Mouse (Mus musculus) kidney, postnatal 25 days (tissue): ENCODE measurements around the gene Gm45713.
A peak's percentile ranks its signal among the peaks of the same experiment; 100 is the strongest.

Experiments
- DNase-seq, 2 experiments: peaks; one replicate each; pipeline ENCODE4 v3.0.0; 2021; ENCODE audit warnings: mixed read lengths in 2 of 2

The Gm45713 gene

DNA sequence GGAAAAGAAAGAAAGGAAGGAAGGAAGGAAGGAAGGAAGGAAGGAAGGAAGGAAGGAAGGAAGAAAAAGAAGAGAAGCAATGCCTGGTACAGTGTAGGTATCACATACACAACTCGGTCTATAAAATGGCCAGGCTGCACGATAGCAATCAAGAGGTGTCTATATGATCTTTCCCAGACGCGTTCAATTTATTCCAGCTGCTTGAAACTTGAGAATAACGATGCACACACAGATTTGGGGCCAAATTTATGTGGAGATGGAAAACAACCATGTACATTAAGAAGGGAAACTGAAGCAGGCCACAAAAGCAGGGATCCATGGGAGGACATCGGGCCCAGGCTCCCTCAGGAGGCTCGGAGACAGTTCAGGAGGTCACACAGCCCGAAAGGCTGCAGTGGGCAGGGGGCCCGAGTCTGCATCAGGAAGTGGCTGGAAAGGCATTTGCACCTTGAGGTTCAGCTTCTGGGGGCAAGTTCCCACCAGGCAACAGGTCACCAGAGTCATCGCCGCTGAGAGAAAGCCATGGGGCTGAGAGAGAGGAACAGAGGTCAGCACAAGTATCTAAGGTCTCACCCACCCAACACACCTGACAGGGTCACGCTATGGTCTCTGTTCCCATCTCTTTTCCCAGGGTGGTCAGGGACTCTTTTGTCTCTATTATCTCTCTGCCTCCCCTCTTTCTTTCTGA, 43.1 kb downstream of the Gm45713 start:
- no peak for DNase-seq

DNA sequence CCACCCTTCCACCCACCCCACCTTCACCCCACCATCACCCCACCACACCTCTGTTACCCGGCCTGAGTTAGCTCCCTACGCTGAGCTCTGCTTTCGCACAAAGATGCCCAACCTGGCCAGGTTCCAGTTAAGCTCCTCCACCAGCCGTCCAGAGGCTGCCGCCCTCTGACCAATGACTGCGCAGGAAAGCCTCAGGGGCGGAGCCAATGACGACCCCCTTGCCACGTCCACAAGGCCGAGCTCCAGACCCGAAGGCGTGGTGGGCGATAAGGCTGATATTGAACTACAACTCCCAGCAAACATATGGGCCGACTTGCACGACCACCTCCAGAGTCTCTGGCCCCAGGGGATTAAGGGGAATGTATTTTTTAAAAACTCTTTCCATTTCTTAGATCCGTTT, 44.0 kb downstream of the Gm45713 start, which contains the start of gene Rcn3:
Gene Rcn3 (minus strand): TSS at position 174 of the 400 bp plus-strand sequence.
- peak; percentile 83 to 89 for DNase-seq

DNA sequence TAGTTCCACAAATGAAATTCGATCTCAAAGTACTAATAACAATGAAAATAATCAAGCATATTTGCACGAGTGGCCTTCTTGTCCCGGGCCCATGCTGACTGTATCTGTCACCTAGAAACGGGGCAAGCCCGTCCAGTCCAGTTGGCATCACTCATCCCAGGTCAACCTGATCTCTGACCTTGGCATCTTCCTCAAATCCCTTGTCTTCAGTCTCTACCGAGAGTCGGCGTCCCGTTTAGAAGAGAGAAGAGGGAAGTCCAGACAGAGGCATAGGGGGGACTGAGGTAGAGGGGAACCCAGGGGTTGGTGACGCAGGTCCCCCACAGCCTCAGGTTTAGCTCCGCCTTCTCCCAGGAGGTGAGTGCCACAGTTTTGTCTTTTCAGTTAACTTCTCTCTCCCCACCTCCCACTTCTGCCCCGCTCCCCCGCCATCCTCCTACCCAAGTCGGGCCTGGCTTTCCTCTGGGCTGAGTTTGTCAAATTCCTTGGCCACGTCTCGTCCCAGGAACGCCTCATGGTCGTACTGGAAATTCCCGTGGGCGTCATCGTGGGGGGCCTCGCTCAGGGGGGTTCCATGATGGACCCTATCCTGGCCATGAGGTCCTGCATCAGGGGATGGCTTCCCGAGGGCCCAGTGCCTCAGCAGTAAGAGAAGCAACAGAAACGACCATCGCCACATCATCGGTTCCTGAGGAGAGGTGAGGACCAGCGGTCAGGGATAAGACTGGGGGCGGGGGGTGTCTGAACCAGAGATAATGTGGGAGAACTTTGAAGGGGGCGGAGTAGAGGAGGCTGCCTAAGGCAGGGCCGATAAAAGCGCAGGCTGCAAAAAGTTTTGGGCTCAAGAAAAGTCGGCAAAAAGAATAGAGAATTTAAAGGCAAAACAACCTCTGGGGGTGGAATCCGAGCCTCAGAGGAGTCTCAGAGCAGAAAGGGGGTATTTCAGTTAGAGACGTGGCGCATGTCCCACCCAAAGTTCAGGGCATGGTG, 44.7 kb downstream of the Gm45713 start:
- no peak for DNase-seq

DNA sequence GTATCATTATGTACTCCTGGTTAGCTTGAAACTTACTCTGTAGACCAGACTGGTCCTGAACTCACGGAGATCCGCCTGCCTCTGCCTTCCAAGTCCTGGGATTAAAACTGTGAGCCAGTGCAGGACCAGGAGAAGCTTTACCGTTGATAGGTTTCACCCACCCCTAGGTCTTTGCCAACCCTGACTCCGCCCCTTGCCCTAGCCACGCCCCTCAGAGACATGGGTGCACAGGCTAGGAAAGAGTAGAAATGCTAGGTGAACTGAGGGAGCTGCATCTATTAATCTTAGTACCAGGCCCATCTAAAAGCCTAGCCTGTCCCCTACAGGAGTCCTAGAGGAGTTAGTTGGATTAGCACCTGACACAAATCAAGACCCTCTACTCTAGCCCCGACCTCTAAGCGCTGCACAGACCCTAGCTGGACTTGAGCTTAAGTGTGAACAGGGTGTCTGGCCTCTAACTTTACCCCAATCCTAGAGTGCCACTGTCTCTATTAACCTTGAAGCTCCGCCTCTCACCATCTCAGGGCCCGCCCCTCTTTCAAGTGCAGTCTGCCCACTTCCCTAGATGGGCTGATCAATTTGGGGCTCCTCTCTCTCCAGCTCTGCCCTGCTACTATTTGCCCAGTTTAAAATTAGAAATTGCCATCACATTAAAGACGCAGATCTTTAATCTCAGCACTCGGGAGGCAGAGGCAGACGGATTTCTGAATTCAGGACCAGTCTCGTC, 45.6 kb downstream of the Gm45713 start:
- DNase-seq, result no peak

DNA sequence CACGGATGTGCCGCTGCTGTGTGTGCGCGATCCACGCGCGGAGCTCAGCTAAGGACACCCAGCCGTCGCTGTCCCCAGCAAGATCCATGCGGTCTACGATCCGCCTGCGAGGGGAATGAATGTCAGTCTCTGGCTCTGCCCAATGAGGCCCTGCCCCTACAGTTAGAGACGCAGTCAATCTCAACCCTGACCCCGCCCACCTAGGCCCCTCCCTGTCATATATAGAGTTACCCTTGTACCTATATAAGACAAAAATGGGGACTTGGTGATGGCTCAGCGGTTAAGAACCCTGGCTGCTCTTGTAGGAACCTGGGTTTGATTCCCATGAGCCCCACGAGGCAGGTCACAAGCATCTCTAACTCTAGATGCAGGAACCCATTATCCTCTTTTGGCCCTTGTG, 47.4 kb downstream of the Gm45713 start:
- DNase-seq, result no peak

DNA sequence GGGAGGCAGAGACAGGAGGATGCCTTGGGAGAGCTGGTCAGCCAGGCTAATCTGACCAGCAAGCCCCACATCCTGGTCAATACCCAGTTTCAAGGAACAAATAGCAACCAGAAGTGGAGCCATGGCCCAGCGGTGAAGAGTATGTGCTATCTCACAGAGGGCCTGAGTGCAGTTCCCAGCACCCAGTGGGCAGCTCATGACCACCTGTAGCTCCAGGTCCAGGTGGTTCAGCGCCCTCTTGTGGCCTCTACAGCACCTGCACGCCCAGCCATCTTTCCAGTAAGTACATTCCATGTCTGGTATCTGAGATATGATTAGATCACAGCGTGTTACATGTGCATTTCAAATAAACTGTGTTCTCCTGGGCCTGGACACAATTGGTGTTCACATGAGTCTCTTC, 49.9 kb downstream of the Gm45713 start:
- DNase-seq, result no peak

DNA sequence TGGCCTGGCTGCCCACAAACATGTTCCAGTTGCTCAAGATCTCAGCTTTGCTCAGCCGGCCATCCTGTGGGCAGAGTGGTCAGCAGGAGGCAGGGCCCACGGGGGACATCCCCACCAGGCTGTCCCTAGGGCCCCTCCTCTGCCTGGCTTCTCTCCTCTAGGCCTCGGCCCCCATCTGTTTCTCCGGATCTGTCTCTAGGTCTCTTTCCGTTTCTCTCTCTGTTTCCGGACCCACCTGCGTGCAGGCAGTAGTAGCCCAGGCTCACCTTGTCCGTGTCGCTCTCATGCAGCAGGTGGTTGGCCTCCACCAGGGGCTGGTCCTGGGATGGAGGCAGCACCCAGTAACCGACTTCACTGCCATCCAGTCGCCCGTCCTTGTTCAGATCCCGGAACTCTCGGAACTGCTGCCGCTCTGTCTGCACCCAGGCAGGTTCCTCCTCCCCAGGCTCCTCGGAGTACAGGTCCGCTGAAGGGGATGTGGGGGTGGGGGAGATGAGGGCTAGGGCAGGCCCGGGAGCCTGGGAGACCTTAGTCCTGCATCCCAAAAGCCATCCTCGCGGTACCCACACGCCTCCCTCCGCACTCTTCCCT, 52.6 kb downstream of the Gm45713 start:
- DNase-seq, result no peak

DNA sequence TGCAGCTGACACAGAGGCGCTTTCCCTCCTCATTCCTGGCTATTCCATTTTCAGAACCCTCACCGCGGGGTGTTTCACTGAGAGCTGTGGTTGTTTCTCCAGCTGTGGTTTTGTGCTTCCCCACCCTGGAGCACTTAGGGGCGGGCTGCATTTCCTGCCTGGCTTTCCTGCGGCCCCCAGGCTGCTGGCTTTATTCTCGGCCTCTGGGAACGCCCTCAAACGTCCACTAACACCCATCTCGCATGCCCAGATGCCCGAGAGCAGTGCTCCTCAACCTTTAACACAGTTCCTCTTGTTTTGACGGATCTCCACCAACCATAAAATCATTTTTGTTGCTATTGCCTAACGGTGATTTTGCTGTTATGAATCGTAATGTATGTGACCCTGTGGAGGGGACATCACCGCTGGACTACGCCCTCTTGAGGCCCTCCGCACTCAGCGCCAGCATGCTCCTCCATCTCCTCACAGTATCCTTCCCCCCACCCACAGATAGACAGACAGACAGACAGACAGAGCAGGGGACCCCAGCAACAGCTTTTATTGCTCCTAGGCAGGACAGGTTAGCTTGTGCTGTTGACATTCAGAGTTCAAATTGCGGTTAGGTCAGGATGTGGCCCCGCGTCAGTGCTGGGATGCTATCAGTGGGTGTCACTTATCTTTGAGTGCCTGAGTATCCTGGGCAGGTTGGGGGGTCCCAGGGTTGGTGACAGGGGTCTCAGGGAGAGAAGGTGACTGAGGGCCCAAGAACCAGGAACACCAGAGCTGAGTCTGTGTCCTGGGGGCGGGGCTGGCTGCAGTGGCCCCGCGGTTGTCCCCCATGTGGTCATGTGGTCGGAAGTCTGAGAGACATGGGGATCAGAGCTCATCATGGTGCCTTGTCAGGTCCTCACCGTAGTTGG, 53.4 kb downstream of the Gm45713 start:
- DNase-seq, result peak; percentile 59 to 77

DNA sequence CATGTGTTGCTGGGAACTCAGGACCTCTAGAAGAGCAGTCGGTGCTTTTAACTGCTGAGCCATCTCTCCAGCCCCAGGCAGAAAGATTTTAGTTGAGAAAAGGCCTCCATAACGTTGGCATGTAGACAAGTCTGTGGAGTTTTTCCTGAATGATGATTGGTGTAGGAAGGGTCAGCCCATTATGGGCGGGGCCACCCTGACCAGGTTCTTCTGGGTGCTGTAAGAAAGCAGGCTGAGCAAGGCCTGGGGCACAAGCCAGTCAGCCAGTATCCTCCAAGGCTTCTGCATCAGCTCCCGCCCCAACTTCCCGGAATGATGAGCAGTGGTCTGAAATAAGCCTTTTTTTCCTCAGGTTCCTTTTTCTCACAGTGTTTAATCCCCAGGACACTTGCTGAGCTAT, 55.0 kb downstream of the Gm45713 start:
- DNase-seq, result no peak

DNA sequence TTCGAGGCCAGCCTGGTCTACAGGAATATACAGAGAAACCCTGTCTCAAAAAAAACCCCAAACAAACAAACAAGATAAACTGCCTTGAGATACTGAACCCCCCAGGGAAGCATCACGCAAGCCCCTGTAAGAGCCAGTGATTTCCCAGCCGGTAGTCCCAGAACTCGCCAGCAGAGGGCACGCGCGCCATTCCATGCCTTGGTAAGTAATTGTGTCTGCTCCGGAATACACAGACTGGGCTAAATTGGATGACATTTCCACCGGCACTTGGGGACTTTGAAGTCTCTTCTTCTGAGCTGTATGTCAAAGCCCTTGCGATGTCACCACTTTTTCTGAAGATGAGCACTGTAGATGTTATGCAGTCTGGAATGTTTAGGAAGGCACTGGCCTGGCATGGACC, 56.2 kb downstream of the Gm45713 start:
- DNase-seq, result peak; percentile 86 to 95

DNA sequence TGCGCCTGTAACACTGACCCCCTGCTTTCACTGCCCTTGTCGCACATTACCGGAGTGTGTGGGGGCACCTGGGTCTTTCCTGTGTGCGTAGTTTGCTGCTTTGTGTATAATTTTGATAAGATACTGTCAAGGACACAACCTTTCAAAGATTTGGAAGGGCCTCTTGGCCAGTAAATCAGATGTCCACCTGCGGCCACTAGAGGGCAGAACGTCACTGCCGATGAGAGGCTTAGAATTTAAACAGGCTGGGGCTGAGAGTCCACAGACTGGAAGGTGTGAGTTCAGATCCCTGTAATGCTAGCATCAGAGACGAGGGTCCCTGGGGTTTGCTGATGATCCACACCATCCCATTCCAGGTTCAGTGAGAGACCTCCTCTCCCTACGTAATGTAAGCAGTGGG, 57.5 kb downstream of the Gm45713 start:
- DNase-seq, result peak; percentile 83 to 90

DNA sequence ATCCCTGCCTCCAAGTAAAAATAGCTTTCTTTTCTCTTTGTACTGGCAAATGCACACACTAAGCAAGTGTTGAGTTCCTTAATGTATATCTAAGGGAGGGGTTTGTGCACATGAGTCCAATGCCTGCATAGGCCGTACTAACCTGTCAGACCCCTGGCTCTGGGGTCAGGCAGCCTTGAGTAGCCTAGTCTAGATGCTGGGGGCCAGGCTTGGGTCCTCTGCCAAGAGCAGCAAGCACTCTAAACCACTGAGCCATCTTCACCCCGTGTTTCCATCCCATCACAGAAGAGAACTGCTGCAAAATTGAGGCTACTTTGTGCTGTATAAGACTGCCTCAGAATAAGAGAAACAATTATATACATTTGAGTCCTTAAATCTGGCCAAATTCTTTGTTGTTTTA, 58.2 kb downstream of the Gm45713 start:
- DNase-seq, result no peak

DNA sequence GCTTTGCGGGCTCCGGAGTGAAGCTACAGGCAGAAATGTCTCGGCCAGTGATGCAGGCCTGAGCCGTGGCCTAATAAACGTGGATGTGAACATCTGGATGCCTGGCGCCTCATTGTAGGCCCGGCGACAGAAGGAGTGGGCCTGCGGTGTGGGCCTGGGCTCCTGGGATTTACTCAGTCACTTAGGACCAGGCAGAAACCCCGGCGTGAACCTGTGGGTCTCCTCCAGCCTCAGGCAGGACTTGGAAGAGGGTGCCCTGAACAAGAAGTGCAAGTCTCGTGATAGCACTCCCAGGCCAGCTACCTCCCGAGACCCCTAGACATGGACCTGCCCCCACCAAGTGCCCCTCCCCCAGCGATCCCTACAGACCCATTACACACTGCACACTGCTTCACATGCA, 58.7 kb downstream of the Gm45713 start:
- DNase-seq, result no peak

DNA sequence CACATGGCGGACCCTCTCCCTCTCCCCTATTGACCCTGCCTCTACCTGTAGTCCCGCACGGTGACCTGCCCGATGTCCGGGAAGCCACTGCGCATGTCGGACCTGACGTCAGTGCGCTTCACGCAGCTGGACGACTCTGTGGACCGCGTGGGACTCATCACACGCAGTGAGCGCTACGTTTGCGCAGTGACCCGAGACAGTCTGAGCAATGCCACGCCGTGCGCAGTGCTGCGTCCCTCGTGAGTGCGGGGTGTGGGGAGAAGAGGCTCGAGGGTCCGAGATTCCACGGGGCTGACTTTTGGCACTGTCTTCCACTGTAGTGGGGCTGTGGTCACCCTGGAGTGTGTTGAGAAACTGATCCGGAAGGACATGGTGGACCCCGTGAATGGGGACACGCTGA, 59.5 kb downstream of the Gm45713 start:
- DNase-seq, result no peak
